Mouse (Mus musculus) pancreas, adult 10 weeks (tissue): ENCODE results near the gene Macc1. TPM values are rescaled to one million over a fixed set of nuclear protein-coding genes. Genes with fewer than 3 reads are reported as not detected.

Experiments used
- polyA plus RNA-seq: library from polyadenylated mRNA; stranded (reverse); fragments of 350-450 nt; fragmentation: Illumina TruSeq; extraction: RNeasy Lipid Tissue Mini Kit (QIAGEN cat#74804); gene quantifications from one replicate; pipeline ENCODE4 v1.2.3, GENCODE M21; 2015; ENCODE audit warnings: low read depth, low replicate concordance; ENCODE audit not compliant: insufficient read depth

Gene Macc1
- polyA plus RNA-seq, result 0.24 TPM

DNA sequence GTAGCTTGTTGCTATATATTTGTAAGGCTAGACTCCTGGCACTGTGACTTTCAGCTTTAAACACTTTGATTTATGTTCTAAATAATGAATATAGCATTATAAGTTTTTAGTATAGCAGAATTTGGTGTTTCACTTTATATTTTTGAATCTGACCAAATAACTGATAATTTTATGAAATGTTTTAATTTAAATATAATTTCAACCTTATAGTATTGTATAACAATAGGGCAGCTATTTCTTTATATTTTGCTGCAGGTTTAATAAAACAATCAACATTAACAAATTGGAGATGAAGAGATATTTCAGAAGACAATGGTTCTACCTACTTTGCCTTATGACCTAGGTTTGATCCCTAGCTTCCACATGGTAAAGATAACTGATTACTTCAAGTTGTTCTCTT lies at the start of gene Macc1:
Gene Macc1 (plus strand): TSS at position 301 of the 400 bp plus-strand sequence.

Other genes starting within 250 kb of the Macc1 start
- 0.57 TPM for gene Itgb8, start 75.5 kb upstream of the Macc1 start, polyA plus RNA-seq